Mouse (Mus musculus): ENCODE data around the gene Smbd1. TPM values are rescaled to one million over a fixed set of nuclear protein-coding genes. Genes with fewer than 3 reads are reported as not detected.

Smbd1 gene
- polyA plus RNA-seq, 1 experiment: not detected

- DNase-seq (ENCODE audit: low read depth): peak; percentile 95
- no peak for TF ChIP-seq POLR2A (IDR thresholded peaks at IDR 0.05; ENCODE audit: borderline replicate concordance, extremely low read depth, insufficient read depth, insufficient read length, poor library complexity, severe bottlenecking)
- peak; percentile 90 for TF ChIP-seq CTCF (IDR thresholded peaks at IDR 0.05; ENCODE audit: borderline replicate concordance, extremely low read depth, insufficient read depth, insufficient read length)
Observed at GRCm38 (mm10) chr16:32812888-32813361, 2.6 kb upstream of the Smbd1 start.

- TF ChIP-seq POLR2A (IDR thresholded peaks at IDR 0.05; ENCODE audit: borderline replicate concordance, extremely low read depth, insufficient read depth, insufficient read length, poor library complexity, severe bottlenecking) (no peak), CTCF (IDR thresholded peaks at IDR 0.05; ENCODE audit: borderline replicate concordance, extremely low read depth, insufficient read depth, insufficient read length) (no peak)
- DNase-seq (ENCODE audit: low read depth): no peak
Observed at GRCm38 (mm10) chr16:32807408-32808185, 2.7 kb downstream of the Smbd1 start.

- DNase-seq (ENCODE audit: low read depth): no peak
- TF ChIP-seq POLR2A (IDR thresholded peaks at IDR 0.05; ENCODE audit: borderline replicate concordance, extremely low read depth, insufficient read depth, insufficient read length, poor library complexity, severe bottlenecking) (no peak), CTCF (IDR thresholded peaks at IDR 0.05; ENCODE audit: borderline replicate concordance, extremely low read depth, insufficient read depth, insufficient read length) (no peak)
Observed at GRCm38 (mm10) chr16:32805151-32805550, 5.1 kb downstream of the Smbd1 start.

GRCm38 (mm10) chr16:32803901-32804300, 6.4 kb downstream of the Smbd1 start:
- no peak for DNase-seq (ENCODE audit: low read depth)
- no peak for TF ChIP-seq POLR2A (IDR thresholded peaks at IDR 0.05; ENCODE audit: borderline replicate concordance, extremely low read depth, insufficient read depth, insufficient read length, poor library complexity, severe bottlenecking)
- TF ChIP-seq CTCF (IDR thresholded peaks at IDR 0.05; ENCODE audit: borderline replicate concordance, extremely low read depth, insufficient read depth, insufficient read length): no peak

- TF ChIP-seq POLR2A (IDR thresholded peaks at IDR 0.05; ENCODE audit: borderline replicate concordance, extremely low read depth, insufficient read depth, insufficient read length, poor library complexity, severe bottlenecking): no peak
- TF ChIP-seq CTCF (IDR thresholded peaks at IDR 0.05; ENCODE audit: borderline replicate concordance, extremely low read depth, insufficient read depth, insufficient read length): no peak
Observed at GRCm38 (mm10) chr16:32803252-32803853, 6.9 kb downstream of the Smbd1 start.

GRCm38 (mm10) chr16:32797426-32797689, 12.9 kb downstream of the Smbd1 start, which contains the start of gene Muc20:
Muc20 (minus strand) TSS chr16:32797435.
- no peak for DNase-seq (ENCODE audit: low read depth)
- TF ChIP-seq POLR2A (IDR thresholded peaks at IDR 0.05; ENCODE audit: borderline replicate concordance, extremely low read depth, insufficient read depth, insufficient read length, poor library complexity, severe bottlenecking) (no peak), CTCF (IDR thresholded peaks at IDR 0.05; ENCODE audit: borderline replicate concordance, extremely low read depth, insufficient read depth, insufficient read length) (no peak)

More at GRCm38 (mm10) chr16:32803252-32803853, 6.9 kb downstream of the Smbd1 start:
- DNase-seq (ENCODE audit: low read depth): peak; percentile 94

GRCm38 (mm10) chr16:32796676-32797425, 13.4 kb downstream of the Smbd1 start:
- TF ChIP-seq CTCF (IDR thresholded peaks at IDR 0.05; ENCODE audit: borderline replicate concordance, extremely low read depth, insufficient read depth, insufficient read length) (no peak), POLR2A (IDR thresholded peaks at IDR 0.05; ENCODE audit: borderline replicate concordance, extremely low read depth, insufficient read depth, insufficient read length, poor library complexity, severe bottlenecking) (no peak)
- no peak for DNase-seq (ENCODE audit: low read depth)

- no peak for DNase-seq (ENCODE audit: low read depth)
- TF ChIP-seq CTCF (IDR thresholded peaks at IDR 0.05; ENCODE audit: borderline replicate concordance, extremely low read depth, insufficient read depth, insufficient read length): no peak
- TF ChIP-seq POLR2A (IDR thresholded peaks at IDR 0.05; ENCODE audit: borderline replicate concordance, extremely low read depth, insufficient read depth, insufficient read length, poor library complexity, severe bottlenecking): no peak
Observed at GRCm38 (mm10) chr16:32795177-32795576, 15.1 kb downstream of the Smbd1 start.

- no peak for DNase-seq (ENCODE audit: low read depth)
- TF ChIP-seq CTCF (IDR thresholded peaks at IDR 0.05; ENCODE audit: borderline replicate concordance, extremely low read depth, insufficient read depth, insufficient read length) (no peak), POLR2A (IDR thresholded peaks at IDR 0.05; ENCODE audit: borderline replicate concordance, extremely low read depth, insufficient read depth, insufficient read length, poor library complexity, severe bottlenecking) (no peak)
Observed at GRCm38 (mm10) chr16:32790056-32790455, 20.2 kb downstream of the Smbd1 start.

GRCm38 (mm10) chr16:32784840-32785239, 25.4 kb downstream of the Smbd1 start:
- TF ChIP-seq CTCF (IDR thresholded peaks at IDR 0.05; ENCODE audit: borderline replicate concordance, extremely low read depth, insufficient read depth, insufficient read length): no peak

GRCm38 (mm10) chr16:32783324-32784062, 26.8 kb downstream of the Smbd1 start:
- TF ChIP-seq CTCF (IDR thresholded peaks at IDR 0.05; ENCODE audit: borderline replicate concordance, extremely low read depth, insufficient read depth, insufficient read length) (no peak), POLR2A (IDR thresholded peaks at IDR 0.05; ENCODE audit: borderline replicate concordance, extremely low read depth, insufficient read depth, insufficient read length, poor library complexity, severe bottlenecking) (no peak)
- DNase-seq (ENCODE audit: low read depth): peak; percentile 74

More at GRCm38 (mm10) chr16:32784840-32785239, 25.4 kb downstream of the Smbd1 start:
- peak; percentile 86 for DNase-seq (ENCODE audit: low read depth)
